Mouse (Mus musculus): Measurements from ENCODE around the gene Foxd4. TPM values are rescaled to one million over a fixed set of nuclear protein-coding genes. Genes with fewer than 3 reads are reported as not detected.

Gene Foxd4
- polyA plus RNA-seq (2014; fragmentation: Nextera tagmentation; extraction: Ambion mirVana): not detected in 2 replicates

DNA sequence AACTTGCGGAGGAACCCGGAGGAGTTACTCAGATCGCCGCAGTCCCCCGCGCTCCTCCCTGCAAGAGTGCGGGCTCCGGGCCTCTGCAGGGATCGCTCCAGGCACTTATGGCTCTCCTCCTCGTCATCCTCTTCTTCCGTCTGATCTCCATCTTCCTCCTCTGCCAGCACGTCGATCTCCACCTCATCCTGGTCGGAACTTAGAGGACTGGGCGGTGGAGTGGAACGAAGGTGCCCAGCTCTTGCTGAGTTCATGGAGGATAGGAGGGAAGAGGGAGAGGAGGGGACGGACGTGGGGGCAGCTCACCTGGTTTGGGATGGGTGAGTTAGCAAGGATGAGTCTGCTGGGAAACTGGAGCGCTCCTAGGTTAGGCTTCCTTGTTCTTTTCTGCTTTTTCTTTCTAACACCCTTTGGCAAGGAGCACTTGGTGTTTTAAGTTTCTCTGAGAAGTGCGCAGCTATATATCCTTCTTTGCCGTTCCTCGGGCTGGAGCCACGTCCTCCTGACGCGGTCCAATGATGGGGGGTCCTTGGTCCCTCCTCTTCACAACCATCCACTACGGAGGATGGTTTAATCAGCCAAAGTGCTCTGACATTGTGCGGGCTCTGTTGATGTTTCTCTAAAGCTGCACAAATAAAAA lies at the start of gene Foxd4:
TSS of gene Foxd4 (minus strand) at position 617 of the 640 bp plus-strand sequence.
- peak within 1 kb of the TSS; percentile 38 for H3K4me3 ChIP-seq (ENCODE audit: low read depth, low read length)
- ATAC-seq (replicated peaks; ENCODE audit: low FRiP score) (peak; percentile 7; the same call in 1 of the 2 replicates), DNase-seq (ENCODE audit: low spot score) (no peak)
- H3K9me3 ChIP-seq (ENCODE audit: control insufficient read depth, low read length): no peaks in the 10 kb centered on the region
- 2% methylated on average over 27 of the region's 27 CpGs for WGBS
- H3K36me3 ChIP-seq (ENCODE audit: control insufficient read depth, insufficient read depth, low read length): no peaks in the 10 kb centered on the region
- peak within 1 kb of the TSS; percentile 71 for H3K4me2 ChIP-seq (ENCODE audit: low read depth, low read length, severe bottlenecking)
- no peak within 1 kb of the TSS for H3K27ac ChIP-seq (ENCODE audit: low read depth, low read length)
- peaks cover 12% of the 10 kb centered on the region for H3K4me1 ChIP-seq (replicated peaks; ENCODE audit: control insufficient read depth, insufficient read depth, low read length)
- peak within 1 kb of the TSS; percentile 20; the same call in 1 of the 2 replicates for H3K9ac ChIP-seq (ENCODE audit: low read length)
- H3K27me3 ChIP-seq (ENCODE audit: control insufficient read depth, insufficient read depth, low read length): peaks cover 64% of the 10 kb centered on the region

DNA sequence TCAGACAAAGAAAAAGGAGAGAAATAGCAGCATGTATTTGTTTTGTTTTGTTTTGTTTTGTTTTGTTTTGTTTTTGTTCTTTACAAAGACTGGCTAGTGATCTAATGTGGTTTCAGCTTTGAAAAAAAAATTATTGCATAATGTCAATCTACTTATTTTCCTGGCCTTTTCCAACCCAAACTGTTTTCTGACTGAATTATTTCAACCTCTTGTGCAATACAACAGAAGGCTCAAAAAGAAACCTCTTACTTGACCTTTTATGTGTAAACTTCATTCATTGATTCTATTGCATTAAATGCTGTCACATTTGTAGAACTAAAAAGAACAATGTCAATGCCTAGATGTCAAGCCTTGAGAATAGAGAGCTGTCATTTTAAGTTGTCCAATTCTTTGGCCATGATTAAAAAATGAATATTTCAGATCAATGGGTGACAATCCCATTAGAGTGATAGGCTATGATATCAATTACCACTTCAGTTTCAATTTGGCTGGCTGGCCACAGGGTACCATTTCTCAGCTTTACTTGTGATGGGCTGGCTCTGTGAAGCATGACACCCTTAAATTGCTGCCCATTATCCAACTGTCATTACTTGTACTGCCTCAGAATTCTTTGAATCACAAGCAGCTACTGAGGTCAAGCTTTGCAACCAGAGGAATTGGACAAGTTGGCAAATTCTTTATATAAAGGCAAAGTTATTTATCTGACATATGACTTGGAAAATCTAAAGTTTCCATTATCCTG lies 44.7 kb upstream of the Foxd4 start:
- H3K4me1 ChIP-seq (replicated peaks; ENCODE audit: control insufficient read depth, insufficient read depth, low read length): no peaks in the 10 kb centered on the region
- no peak overlapping the region for H3K4me2 ChIP-seq (ENCODE audit: low read depth, low read length, severe bottlenecking)
- H3K4me3 ChIP-seq (ENCODE audit: low read depth, low read length): no peak overlapping the region
- H3K27me3 ChIP-seq (ENCODE audit: control insufficient read depth, insufficient read depth, low read length): no peaks in the 10 kb centered on the region
- DNase-seq (ENCODE audit: low spot score) (no peak), ATAC-seq (replicated peaks; ENCODE audit: low FRiP score) (no peak)
- no peaks in the 10 kb centered on the region for H3K9me3 ChIP-seq (ENCODE audit: control insufficient read depth, low read length)
- H3K9ac ChIP-seq (ENCODE audit: low read length): no peak overlapping the region
- H3K27ac ChIP-seq (ENCODE audit: low read depth, low read length): no peak overlapping the region
- no peaks in the 10 kb centered on the region for H3K36me3 ChIP-seq (ENCODE audit: control insufficient read depth, insufficient read depth, low read length)

DNA sequence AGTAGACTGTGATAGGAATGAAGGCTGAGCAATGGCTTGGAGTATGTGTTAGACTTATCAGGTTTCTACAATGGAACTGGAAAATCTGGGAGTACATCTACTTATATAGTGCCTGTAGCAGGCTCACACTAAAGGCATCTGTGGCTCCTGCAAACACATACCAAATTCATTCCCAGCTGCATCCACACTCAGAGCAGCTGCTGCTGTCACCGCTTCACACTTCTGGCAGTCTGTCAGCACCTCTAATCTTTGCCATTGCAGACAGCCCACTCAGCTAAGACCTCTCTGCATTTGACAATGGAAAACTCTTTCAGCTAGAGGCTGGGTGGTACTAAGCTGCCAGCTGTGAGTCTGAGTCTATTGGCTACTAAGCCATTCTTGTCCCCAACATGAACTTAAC lies 36.1 kb upstream of the Foxd4 start:
- Histone ChIP-seq H3K27ac (ENCODE audit: low read depth, low read length) (no peak overlapping the region), H3K4me3 (ENCODE audit: low read depth, low read length) (no peak overlapping the region), H3K9me3 (ENCODE audit: control insufficient read depth, low read length) (no peaks in the 10 kb centered on the region), H3K4me2 (ENCODE audit: low read depth, low read length, severe bottlenecking) (no peak overlapping the region), H3K27me3 (ENCODE audit: control insufficient read depth, insufficient read depth, low read length) (no peaks in the 10 kb centered on the region), H3K9ac (ENCODE audit: low read length) (no peak overlapping the region), H3K4me1 (replicated peaks; ENCODE audit: control insufficient read depth, insufficient read depth, low read length) (no peaks in the 10 kb centered on the region), H3K36me3 (ENCODE audit: control insufficient read depth, insufficient read depth, low read length) (no peaks in the 10 kb centered on the region; the same call in 1 of the 2 replicates)
- DNase-seq (ENCODE audit: low spot score) (no peak), ATAC-seq (replicated peaks; ENCODE audit: low FRiP score) (no peak)
- WGBS: 85% methylated on average over 1 of the region's 1 CpGs

DNA sequence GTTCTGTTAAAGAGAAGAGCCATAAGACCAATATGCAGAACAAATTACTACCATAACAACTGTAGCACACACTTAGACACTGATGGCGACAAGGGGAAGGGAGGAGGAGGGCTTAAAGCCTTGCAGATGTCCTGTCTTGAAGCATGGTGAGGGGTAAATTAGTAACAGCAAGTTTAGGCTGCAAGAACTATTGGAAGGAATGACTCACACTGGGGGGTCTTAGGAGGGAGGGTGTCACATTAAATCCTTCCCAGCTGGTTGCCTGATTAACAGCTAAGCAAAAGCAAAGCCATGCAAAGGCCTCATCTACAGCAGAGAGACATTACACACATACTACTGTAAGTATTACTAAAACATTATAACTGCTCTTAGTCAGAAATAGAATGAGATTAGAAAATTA lies 28.0 kb upstream of the Foxd4 start:
- no peak overlapping the region for H3K4me2 ChIP-seq (ENCODE audit: low read depth, low read length, severe bottlenecking)
- no peaks in the 10 kb centered on the region for H3K4me1 ChIP-seq (replicated peaks; ENCODE audit: control insufficient read depth, insufficient read depth, low read length)
- DNase-seq (ENCODE audit: low spot score) (no peak), ATAC-seq (replicated peaks; ENCODE audit: low FRiP score) (no peak)
- no peaks in the 10 kb centered on the region for H3K27me3 ChIP-seq (ENCODE audit: control insufficient read depth, insufficient read depth, low read length)
- no peak overlapping the region for H3K27ac ChIP-seq (ENCODE audit: low read depth, low read length)
- WGBS: 33% methylated on average over 1 of the region's 1 CpGs
- H3K36me3 ChIP-seq (ENCODE audit: control insufficient read depth, insufficient read depth, low read length): no peaks in the 10 kb centered on the region
- H3K9ac ChIP-seq (ENCODE audit: low read length): no peak overlapping the region
- H3K9me3 ChIP-seq (ENCODE audit: control insufficient read depth, low read length): no peaks in the 10 kb centered on the region
- H3K4me3 ChIP-seq (ENCODE audit: low read depth, low read length): no peak overlapping the region

DNA sequence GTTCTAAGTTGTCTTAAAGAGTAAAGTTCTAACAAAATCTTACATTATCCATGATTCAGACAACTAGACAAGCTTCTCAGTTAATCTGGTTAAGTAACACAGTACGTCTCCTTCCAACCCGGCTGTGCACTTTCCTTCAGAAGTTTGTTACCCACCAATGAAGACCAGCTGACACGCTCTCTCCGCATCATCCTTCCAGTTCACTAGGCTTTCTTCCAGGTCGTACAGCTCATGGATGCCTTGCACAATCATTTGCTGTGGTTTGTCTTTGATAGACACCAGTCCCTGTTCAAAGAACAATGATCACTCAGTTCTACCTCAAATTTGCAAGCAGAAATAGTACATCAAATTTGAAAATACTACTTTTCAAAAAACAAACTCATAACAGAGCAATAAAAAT lies 19.9 kb upstream of the Foxd4 start:
- DNase-seq (ENCODE audit: low spot score): no peak
- Histone ChIP-seq H3K9ac (ENCODE audit: low read length) (no peak overlapping the region), H3K36me3 (ENCODE audit: control insufficient read depth, insufficient read depth, low read length) (no peaks in the 10 kb centered on the region), H3K4me2 (ENCODE audit: low read depth, low read length, severe bottlenecking) (no peak overlapping the region), H3K27ac (ENCODE audit: low read depth, low read length) (no peak overlapping the region), H3K27me3 (ENCODE audit: control insufficient read depth, insufficient read depth, low read length) (no peaks in the 10 kb centered on the region), H3K4me3 (ENCODE audit: low read depth, low read length) (no peak overlapping the region), H3K9me3 (ENCODE audit: control insufficient read depth, low read length) (no peaks in the 10 kb centered on the region), H3K4me1 (replicated peaks; ENCODE audit: control insufficient read depth, insufficient read depth, low read length) (no peaks in the 10 kb centered on the region)
- no peak for ATAC-seq (replicated peaks; ENCODE audit: low FRiP score)
- WGBS: 88% methylated on average over 5 of the region's 5 CpGs

DNA sequence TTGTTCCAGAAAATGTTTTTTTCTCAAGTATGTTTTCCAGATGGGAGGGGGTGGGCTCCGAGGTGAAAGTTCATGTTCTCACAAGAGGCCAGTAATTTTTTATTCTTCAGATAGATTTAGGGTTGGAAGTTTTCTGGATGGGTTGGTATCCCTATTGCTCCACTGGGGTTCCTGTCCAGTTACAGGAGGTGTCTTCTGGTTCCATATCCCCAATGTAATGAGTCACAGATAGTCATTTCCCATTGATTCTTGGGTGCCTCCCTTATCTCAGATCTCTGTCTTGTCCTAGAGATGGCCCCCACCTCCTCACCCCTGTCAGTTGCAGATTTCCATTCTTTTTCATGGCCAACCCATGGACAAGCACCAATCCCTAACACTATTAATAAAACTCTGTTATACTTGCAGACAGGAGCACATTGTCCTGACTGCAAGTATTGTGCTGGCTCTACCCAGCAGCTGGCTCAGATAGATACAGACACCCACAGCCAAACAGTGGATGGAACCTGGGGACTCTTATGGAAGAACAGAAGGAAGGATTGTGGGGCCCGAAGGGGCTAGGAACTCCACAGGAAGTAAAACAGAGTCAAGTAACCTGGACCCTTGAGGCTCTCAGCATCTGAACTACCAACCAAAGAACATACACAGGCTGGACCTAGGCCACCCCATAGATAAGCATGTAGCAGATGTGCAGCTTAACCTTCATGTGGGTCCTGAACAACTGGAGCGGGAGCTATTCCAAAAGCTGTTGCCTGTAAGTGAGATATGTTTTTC lies 7.6 kb upstream of the Foxd4 start:
- Histone ChIP-seq H3K9ac (ENCODE audit: low read length) (no peak overlapping the region), H3K27ac (ENCODE audit: low read depth, low read length) (no peak overlapping the region), H3K9me3 (ENCODE audit: control insufficient read depth, low read length) (no peaks in the 10 kb centered on the region), H3K4me3 (ENCODE audit: low read depth, low read length) (no peak overlapping the region), H3K27me3 (ENCODE audit: control insufficient read depth, insufficient read depth, low read length) (no peaks in the 10 kb centered on the region), H3K4me2 (ENCODE audit: low read depth, low read length, severe bottlenecking) (no peak overlapping the region), H3K36me3 (ENCODE audit: control insufficient read depth, insufficient read depth, low read length) (no peaks in the 10 kb centered on the region), H3K4me1 (replicated peaks; ENCODE audit: control insufficient read depth, insufficient read depth, low read length) (no peaks in the 10 kb centered on the region)
- no peak for ATAC-seq (replicated peaks; ENCODE audit: low FRiP score)
- no peak for DNase-seq (ENCODE audit: low spot score)
- 90% methylated on average over 3 of the region's 3 CpGs for WGBS

DNA sequence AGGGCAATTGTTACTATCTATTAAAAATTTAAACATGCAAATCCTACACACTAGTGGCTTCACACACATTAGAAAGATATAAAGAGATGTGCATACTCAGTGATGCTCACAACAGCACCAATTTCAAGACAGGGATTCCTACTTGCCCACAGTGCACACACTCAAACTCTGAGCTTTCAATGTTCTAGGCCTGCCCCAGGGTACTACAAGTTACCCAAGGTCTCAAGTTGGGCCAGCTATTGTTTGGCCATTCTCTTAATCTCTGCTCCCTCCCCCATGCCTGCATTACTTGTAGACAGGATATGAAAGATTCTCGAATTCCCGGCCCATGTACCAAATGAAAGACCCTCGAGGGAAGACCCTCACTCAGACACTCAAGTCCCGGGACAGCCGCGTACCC lies 6.7 kb upstream of the Foxd4 start:
- no peak overlapping the region for H3K4me3 ChIP-seq (ENCODE audit: low read depth, low read length)
- no peak overlapping the region for H3K27ac ChIP-seq (ENCODE audit: low read depth, low read length)
- DNase-seq (ENCODE audit: low spot score) (no peak), ATAC-seq (replicated peaks; ENCODE audit: low FRiP score) (no peak)
- 89% methylated on average over 3 of the region's 6 CpGs for WGBS
- no peaks in the 10 kb centered on the region for H3K4me1 ChIP-seq (replicated peaks; ENCODE audit: control insufficient read depth, insufficient read depth, low read length)
- peaks cover 4% of the 10 kb centered on the region; the same call in 1 of the 2 replicates for H3K27me3 ChIP-seq (ENCODE audit: control insufficient read depth, insufficient read depth, low read length)
- H3K9ac ChIP-seq (ENCODE audit: low read length): no peak overlapping the region
- no peak overlapping the region for H3K4me2 ChIP-seq (ENCODE audit: low read depth, low read length, severe bottlenecking)
- H3K9me3 ChIP-seq (ENCODE audit: control insufficient read depth, low read length): no peaks in the 10 kb centered on the region
- H3K36me3 ChIP-seq (ENCODE audit: control insufficient read depth, insufficient read depth, low read length): no peaks in the 10 kb centered on the region

DNA sequence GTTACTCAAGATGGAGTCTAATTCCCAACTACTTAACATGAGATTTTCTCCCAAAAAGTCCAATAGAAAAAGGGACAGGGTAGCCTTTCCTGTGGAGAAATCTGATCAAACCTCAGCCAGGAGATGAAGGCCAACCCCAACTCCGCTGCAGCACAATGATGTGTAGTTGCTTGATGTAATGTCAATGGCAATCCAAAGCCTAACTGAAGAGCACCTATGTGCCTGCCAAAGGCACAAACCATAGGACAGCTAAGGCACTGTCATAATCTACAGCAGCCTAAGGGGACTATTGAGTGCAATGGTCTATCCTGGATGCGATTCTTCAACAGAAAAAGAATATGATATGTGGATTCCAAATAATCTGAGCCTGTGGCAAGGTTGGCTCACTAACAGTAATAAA lies 1.8 kb upstream of the Foxd4 start:
- Histone ChIP-seq H3K9ac (ENCODE audit: low read length) (no peak overlapping the region), H3K9me3 (ENCODE audit: control insufficient read depth, low read length) (no peaks in the 10 kb centered on the region), H3K36me3 (ENCODE audit: control insufficient read depth, insufficient read depth, low read length) (no peaks in the 10 kb centered on the region), H3K4me3 (ENCODE audit: low read depth, low read length) (no peak overlapping the region), H3K27ac (ENCODE audit: low read depth, low read length) (no peak overlapping the region), H3K27me3 (ENCODE audit: control insufficient read depth, insufficient read depth, low read length) (peaks cover 46% of the 10 kb centered on the region), H3K4me1 (replicated peaks; ENCODE audit: control insufficient read depth, insufficient read depth, low read length) (peaks cover 7% of the 10 kb centered on the region; the same call in 1 of the 2 replicates), H3K4me2 (ENCODE audit: low read depth, low read length, severe bottlenecking) (no peak overlapping the region)
- no peak for DNase-seq (ENCODE audit: low spot score)
- WGBS: 51% methylated on average over 2 of the region's 2 CpGs
- no peak for ATAC-seq (replicated peaks; ENCODE audit: low FRiP score)

Data from forebrain, embryonic 11.5 days (tissue).